17 mouse cellular contexts compared by ENCODE assay signal in the genomic region with DNA sequence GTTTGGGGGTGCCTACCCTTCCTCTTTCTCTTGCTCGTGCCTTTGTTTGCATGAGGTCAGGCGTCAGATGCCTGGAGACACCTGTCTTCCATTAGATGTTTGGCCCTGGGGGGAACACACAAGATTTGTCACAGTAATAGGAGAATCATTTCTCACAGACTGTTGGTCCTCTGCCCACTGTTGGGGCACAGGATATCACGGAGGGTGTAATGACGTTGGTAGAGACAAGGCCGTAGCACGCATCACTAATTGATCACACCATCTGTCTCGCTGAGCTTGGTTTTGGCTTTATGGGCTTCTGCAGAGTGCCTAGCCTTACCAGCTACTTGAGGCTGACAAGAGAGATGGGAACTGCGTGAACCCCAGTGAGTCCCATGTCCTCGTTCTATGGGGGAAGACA.
"Had no signal": no experiment of that assay in that cellular context is flagged by ENCODE, and none has a peak within 500 bp of the region (broad histone marks: within the 10 kb centered on the region; RNA-seq: fewer than 3 reads in every experiment).

No protein-coding gene starts in this region.

- H3K27me3 ChIP-seq: kidney, embryonic 15.5 days; limb, embryonic 13.5 days had no signal

- H3K27ac ChIP-seq: kidney, embryonic 15.5 days; left cerebral cortex, adult 2 months; limb, embryonic 13.5 days; liver, embryonic 13.5 days; stomach, postnatal 0 days had no signal

- H3K9ac ChIP-seq: kidney, embryonic 15.5 days; limb, embryonic 13.5 days; liver, embryonic 13.5 days had no signal

- H3K4me2 ChIP-seq: kidney, embryonic 15.5 days; limb, embryonic 13.5 days; liver, embryonic 13.5 days; midbrain, embryonic 11.5 days had no signal

- DNase-seq: kidney, adult 8-10 months; kidney, postnatal 10 days; kidney, postnatal 36 days; layer of hippocampus, postnatal 36 days; liver, embryonic 13.5 days; lung, adult 2 months; lung, postnatal 14 days; lung, postnatal 4 days; midbrain, embryonic 14.5 days; thymus, adult 2 months; thymus, postnatal 14 days; thymus, postnatal 4 days had no signal

- H3K36me3 ChIP-seq: kidney, embryonic 15.5 days; limb, embryonic 13.5 days; liver, embryonic 13.5 days had no signal

- H3K4me3 ChIP-seq: kidney, embryonic 15.5 days; left cerebral cortex, adult 2 months; limb, embryonic 13.5 days; liver, embryonic 13.5 days had no signal

- H3K4me1 ChIP-seq: liver, embryonic 13.5 days had no signal
